Mouse (Mus musculus) ES-Bruce4 (cell line): ENCODE measurements around the gene Cyp4f13. TPM values are rescaled to one million over a fixed set of nuclear protein-coding genes. Genes with fewer than 3 reads are reported as not detected.

Source experiments
- H3K27ac ChIP-seq: 2 replicates; pipeline ENCODE4 v1.5.1; 2012; ENCODE audit warnings: low read length, inconsistent platforms; ENCODE audit not compliant: insufficient read depth
- H3K27me3 ChIP-seq: 2 replicates; pipeline ENCODE4 v1.6.1; 2012; ENCODE audit warnings: mild to moderate bottlenecking, low read length, inconsistent platforms; ENCODE audit not compliant: control insufficient read depth, poor library complexity, insufficient read depth, severe bottlenecking
- H3K36me3 ChIP-seq: 2 replicates; pipeline ENCODE4 v1.6.1; 2012; ENCODE audit warnings: inconsistent platforms, mild to moderate bottlenecking, low read length, moderate library complexity; ENCODE audit not compliant: control insufficient read depth, poor library complexity, insufficient read depth, severe bottlenecking
- H3K4me1 ChIP-seq: one replicate; pipeline ENCODE4 v1.8.1; 2011; ENCODE audit warnings: low read length; ENCODE audit not compliant: control insufficient read depth, insufficient read depth
- H3K4me3 ChIP-seq: 2 replicates; pipeline ENCODE4 v1.5.1; 2011; ENCODE audit warnings: low read depth, mild to moderate bottlenecking, low read length
- H3K9ac ChIP-seq: 2 replicates; pipeline ENCODE4 v1.6.1; 2012; ENCODE audit warnings: low read depth, mild to moderate bottlenecking, inconsistent platforms; ENCODE audit not compliant: poor library complexity, severe bottlenecking
- H3K9me3 ChIP-seq: replicated peaks from 2 replicates; pipeline ENCODE4 v1.6.1; 2012; ENCODE audit warnings: mild to moderate bottlenecking, low read length, inconsistent platforms; ENCODE audit not compliant: control insufficient read depth, poor library complexity, insufficient read depth, severe bottlenecking
- CTCF ChIP-seq: IDR thresholded peaks from one replicate; pipeline ENCODE4 v1.8.1; 2011; ENCODE audit warnings: low read depth, low read length
- EP300 ChIP-seq: IDR thresholded peaks from 2 replicates; pipeline ENCODE4 v1.6.1; 2011; ENCODE audit warnings: low read depth, low read length; ENCODE audit not compliant: insufficient read depth
- POLR2A ChIP-seq: IDR thresholded peaks from one replicate; pipeline ENCODE4 v1.8.1; 2011; ENCODE audit warnings: low read length; ENCODE audit not compliant: insufficient read depth
- polyA plus RNA-seq: library from polyadenylated mRNA; stranded (reverse); fragments of >200 nt; gene quantifications from 2 replicates; pipeline ENCODE4 v1.2.4, GENCODE M21; 2011; ENCODE audit warnings: low read depth; ENCODE audit not compliant: missing spikeins, insufficient read depth, insufficient read length

Gene Cyp4f13
- polyA plus RNA-seq, 1 experiment = 18.8 TPM

DNA sequence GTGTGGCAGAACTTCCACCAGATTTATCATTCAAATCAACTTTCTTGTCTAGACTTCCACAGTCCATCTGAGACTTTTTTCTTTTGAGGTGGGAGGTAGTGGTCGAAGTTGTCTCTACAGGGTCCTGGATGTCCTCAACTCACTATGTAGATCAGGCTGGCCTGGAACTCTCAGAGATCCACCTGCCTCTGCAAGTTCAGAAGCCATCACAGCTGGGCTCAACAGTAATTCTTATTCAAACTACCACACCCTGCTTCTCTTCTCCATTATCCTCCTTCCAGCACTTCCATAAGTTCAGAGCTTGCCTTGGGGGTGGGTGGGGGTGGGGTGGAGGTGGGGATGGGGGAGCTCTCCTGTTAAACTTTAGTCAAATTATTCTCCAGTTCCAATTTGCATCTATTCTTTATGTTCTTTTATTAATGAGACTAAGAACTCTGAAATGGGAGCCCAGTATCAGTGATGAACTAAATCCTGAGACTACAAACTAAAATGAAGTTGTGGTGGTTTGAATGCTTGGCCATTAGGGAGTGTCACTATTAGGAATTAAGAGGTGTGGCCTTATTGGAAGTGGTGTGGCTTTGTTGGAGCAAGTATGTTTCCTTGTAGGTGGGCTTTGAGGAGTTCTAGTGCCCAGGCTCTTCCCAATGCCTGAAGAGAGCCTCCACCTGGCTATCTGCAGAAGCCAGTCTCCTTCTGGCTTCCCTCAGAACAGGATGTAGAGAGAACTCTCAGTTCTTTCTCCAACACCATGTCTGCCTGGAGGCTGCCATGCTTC, 45.3 kb downstream of the Cyp4f13 start:
- TF ChIP-seq CTCF (no peak), POLR2A (no peak), EP300 (peak; percentile 60; the same call in 1 of the 2 replicates)
- Histone ChIP-seq H3K27me3 (no peaks in the 10 kb centered on the region), H3K4me1 (no peaks in the 10 kb centered on the region), H3K9ac (no peak overlapping the region), H3K27ac (peak overlapping the region; percentile 49), H3K4me3 (no peak overlapping the region), H3K36me3 (no peaks in the 10 kb centered on the region), H3K9me3 (no peaks in the 10 kb centered on the region)

DNA sequence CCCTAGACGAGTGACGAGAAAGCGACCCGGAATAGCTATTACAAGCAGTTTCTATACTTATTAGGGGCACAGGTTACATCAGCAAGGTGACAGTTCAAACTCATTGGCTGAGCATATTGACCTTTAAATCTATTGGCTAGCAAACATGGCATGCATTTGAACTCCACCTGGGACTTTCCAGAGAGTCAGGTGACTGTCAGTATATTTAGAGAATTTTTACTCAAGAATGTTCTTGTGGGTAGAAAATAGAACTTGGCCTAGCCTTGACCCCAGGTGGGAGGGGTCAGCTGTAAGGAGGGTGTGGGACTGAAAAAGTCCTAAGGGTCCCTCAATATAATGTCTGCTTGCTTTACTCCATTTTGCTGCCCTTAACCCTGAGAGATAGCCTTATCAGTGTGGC, 51.8 kb downstream of the Cyp4f13 start:
- Histone ChIP-seq H3K9ac (no peak overlapping the region), H3K4me3 (no peak overlapping the region), H3K27ac (no peak overlapping the region), H3K9me3 (no peaks in the 10 kb centered on the region), H3K36me3 (no peaks in the 10 kb centered on the region), H3K27me3 (no peaks in the 10 kb centered on the region), H3K4me1 (peaks cover 1% of the 10 kb centered on the region)
- TF ChIP-seq EP300 (no peak), CTCF (no peak), POLR2A (no peak)

DNA sequence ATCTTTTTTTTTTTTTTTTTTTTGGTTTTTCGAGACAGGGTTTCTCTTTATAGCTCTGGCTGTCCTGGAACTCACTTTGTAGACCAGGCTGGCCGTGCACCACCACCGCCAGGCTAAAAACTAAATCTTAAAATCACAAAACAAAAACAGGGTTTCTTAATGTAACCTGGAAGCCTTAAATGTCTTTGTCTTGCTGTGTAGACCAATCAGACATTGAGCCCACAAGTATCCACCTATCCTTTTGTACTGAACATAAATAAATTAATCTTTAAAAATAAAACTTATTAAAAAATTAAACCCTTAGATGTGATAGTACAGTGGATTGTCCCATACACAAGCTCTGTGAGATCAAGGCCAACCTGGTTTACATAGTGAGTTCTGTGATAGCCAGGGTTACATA, 53.3 kb downstream of the Cyp4f13 start:
- Histone ChIP-seq H3K4me1 (peaks cover 1% of the 10 kb centered on the region), H3K27ac (no peak overlapping the region)

DNA sequence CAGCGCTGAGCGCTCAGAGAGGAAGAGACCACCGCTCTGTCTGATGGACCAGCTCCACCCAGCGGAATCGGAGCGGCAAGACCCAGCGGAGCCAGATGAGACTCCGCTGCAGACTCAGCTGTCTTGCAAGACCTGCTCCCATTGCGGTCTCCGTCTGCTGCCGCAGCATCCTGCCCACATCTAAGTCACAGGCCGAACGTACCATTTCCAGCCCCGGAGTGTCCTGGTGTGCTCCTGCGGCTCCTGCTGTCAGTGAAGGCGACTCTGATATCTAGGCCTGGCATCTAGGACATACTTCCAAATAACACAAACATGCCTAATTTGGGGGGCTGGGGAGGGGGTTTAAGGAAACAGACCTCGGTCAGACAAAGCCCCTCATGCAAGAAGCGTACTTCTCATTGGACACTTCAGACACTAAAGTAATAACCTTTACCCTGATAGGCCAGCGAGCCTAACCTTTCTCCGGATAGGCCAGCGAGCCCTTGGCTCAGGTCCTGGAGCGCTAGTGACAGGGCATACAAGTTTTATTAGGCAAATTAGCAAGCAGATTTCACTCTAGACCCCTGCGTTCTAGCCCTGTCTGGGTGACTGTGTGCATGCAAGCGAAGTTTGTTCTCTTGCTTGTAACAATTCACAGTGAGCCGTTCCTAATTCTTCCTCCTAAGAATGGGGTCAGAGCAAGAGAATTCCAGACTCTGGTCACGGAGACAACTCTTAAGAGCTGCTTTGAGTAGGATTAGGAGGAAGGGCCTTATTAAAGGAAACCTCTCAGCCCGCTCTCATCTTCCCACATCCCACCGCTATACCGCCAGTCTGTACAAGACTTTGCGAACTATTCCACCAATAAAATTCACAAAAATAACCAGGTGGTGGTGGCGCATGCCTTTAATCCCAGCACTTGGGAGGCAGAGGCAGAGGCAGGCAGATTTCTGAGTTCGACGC, 55.7 kb downstream of the Cyp4f13 start, which contains the start of gene Zfp870:
TSS of gene Zfp870 (minus strand) at position 404 of the 942 bp plus-strand sequence.
- Histone ChIP-seq H3K9me3 (no peaks in the 10 kb centered on the region), H3K27ac (peak within 1 kb of the TSS; percentile 85), H3K36me3 (no peaks in the 10 kb centered on the region), H3K4me3 (peak within 1 kb of the TSS; percentile 77), H3K27me3 (no peaks in the 10 kb centered on the region), H3K4me1 (peaks cover 1% of the 10 kb centered on the region), H3K9ac (peak within 1 kb of the TSS; percentile 62)
- TF ChIP-seq CTCF (peak; percentile 26), POLR2A (peak; percentile 43), EP300 (no peak)

More for the DNA sequence above, 53.3 kb downstream of the Cyp4f13 start:
- H3K27me3 ChIP-seq = no peaks in the 10 kb centered on the region
- no peak for TF ChIP-seq CTCF
- TF ChIP-seq EP300 = no peak
- TF ChIP-seq POLR2A = no peak
- H3K36me3 ChIP-seq = no peaks in the 10 kb centered on the region
- H3K9me3 ChIP-seq = no peaks in the 10 kb centered on the region
- no peak overlapping the region for H3K9ac ChIP-seq
- no peak overlapping the region for H3K4me3 ChIP-seq

DNA sequence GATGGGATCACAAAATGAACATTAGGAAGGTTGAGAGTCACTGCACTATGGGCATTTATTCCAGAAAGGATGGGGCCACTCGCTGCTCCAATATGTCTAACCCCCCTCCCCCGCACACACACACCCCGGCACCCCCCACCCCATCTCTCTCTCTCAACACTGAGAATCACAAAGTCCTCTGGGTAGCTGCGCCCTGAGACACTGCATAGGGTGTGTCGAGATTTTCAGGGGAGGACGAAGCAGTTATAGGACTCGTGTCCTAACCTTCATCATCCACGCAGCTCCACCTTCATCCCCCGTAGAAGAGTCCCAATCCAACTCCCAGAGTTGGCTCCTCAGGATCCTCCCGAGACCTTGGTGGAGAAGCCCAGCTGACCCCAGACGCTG, 56.4 kb downstream of the Cyp4f13 start:
- peak overlapping the region; percentile 0; the same call in 1 of the 2 replicates for H3K27ac ChIP-seq
- H3K4me3 ChIP-seq = peak overlapping the region; percentile 77
- no peaks in the 10 kb centered on the region for H3K36me3 ChIP-seq
- peaks cover 1% of the 10 kb centered on the region for H3K4me1 ChIP-seq
- H3K9ac ChIP-seq = peak overlapping the region; percentile 62
- TF ChIP-seq CTCF = no peak
- TF ChIP-seq EP300 = no peak
- TF ChIP-seq POLR2A = no peak
- no peaks in the 10 kb centered on the region for H3K27me3 ChIP-seq
- no peaks in the 10 kb centered on the region for H3K9me3 ChIP-seq
